Mouse (Mus musculus) stomach, embryonic 15.5 days (tissue): ENCODE measurements around the gene Kmt5a. TPM values are rescaled to one million over a fixed set of nuclear protein-coding genes. Genes with fewer than 3 reads are reported as not detected.

Experiments
- ATAC-seq: fragments of 200-750 bp; cut with Nextera tagmentation; 2 replicates; pipeline ENCODE4 v1.8.0; 2017; ENCODE audit warnings: low read depth, moderate number of reproducible peaks, moderate TSS enrichment; ENCODE audit not compliant: insufficient read depth, low FRiP score
- H3K27ac ChIP-seq: fragments of 300-500 bp; sonication (generic); 2 replicates; pipeline ENCODE4 v1.5.1; 2015; ENCODE audit warnings: mild to moderate bottlenecking, inconsistent platforms
- H3K27me3 ChIP-seq: fragments of 300-500 bp; sonication (generic); replicated peaks from 2 replicates; pipeline ENCODE4 v1.6.1; 2015; ENCODE audit warnings: inconsistent platforms
- H3K36me3 ChIP-seq: fragments of 300-500 bp; sonication (generic); 2 replicates; pipeline ENCODE4 v1.6.1; 2015; ENCODE audit warnings: inconsistent platforms
- H3K4me1 ChIP-seq: fragments of 300-500 bp; sonication (generic); 2 replicates; pipeline ENCODE4 v1.6.1; 2015; ENCODE audit warnings: inconsistent platforms
- H3K4me2 ChIP-seq: fragments of 300-500 bp; sonication (generic); 2 replicates; pipeline ENCODE4 v1.6.1; 2015; ENCODE audit warnings: mild to moderate bottlenecking, inconsistent platforms
- H3K4me3 ChIP-seq: fragments of 300-500 bp; sonication (generic); replicated peaks from 2 replicates; pipeline ENCODE4 v1.5.1; 2015; ENCODE audit warnings: inconsistent platforms
- H3K9ac ChIP-seq: fragments of 300-500 bp; sonication (generic); 2 replicates; pipeline ENCODE4 v1.6.1; 2015; ENCODE audit warnings: inconsistent platforms
- H3K9me3 ChIP-seq: fragments of 300-500 bp; sonication (generic); 2 replicates; pipeline ENCODE4 v1.6.1; 2016; ENCODE audit warnings: inconsistent platforms
- WGBS: fragments of 180-500 bp; shearing (Covaris S2); methylation state at CpG from one replicate; pipeline ENCODE4 v1.1.7; 2015; 5-methylcytosine and 5-hydroxymethylcytosine counted together
- polyA plus RNA-seq: library from polyadenylated mRNA; unstranded; fragments of >200 nt; fragmentation: Nextera tagmentation; extraction: Ambion mirVana; gene quantifications from 2 replicates; pipeline ENCODE4 v1.2.1, GENCODE M21; 2015

The Kmt5a gene
- polyA plus RNA-seq, 1 experiment from 2014 or later = 92.6 TPM

DNA sequence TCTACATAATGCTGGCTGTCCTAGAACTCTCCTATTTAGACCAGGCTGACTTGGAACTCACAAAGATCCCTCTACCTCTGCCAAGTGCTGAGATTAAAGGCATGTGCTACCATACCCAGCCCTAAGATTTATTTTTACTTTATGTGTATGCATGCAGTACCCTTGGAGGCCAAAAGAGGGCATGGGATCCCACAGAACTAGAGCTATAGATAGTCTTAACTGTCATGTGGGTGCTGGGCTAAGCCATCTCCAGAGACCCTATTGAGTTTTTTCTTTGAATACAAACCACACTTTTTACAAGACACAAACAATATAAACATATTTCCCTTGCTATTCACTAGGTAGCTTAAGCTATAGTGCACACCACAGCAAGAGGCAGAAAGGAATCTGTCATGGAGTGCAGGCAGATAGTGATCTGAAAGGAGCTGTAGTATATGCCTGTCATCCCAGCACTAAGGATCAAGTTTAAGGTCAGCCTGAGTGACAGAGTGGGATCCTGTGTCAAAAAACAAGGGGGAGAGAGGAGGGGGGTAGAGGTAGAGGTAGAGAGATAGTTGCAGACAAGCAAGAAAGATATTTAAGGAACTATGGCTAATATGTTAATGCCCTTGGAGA lies 7.2 kb upstream of the Kmt5a start:
- Histone ChIP-seq H3K4me2 (no peak overlapping the region), H3K27me3 (no peaks in the 10 kb centered on the region), H3K4me3 (no peak overlapping the region), H3K36me3 (no peaks in the 10 kb centered on the region), H3K27ac (no peak overlapping the region), H3K9me3 (no peaks in the 10 kb centered on the region), H3K4me1 (no peaks in the 10 kb centered on the region), H3K9ac (no peak overlapping the region)
- ATAC-seq = peak; percentile 76; the same call in 1 of the 2 replicates

DNA sequence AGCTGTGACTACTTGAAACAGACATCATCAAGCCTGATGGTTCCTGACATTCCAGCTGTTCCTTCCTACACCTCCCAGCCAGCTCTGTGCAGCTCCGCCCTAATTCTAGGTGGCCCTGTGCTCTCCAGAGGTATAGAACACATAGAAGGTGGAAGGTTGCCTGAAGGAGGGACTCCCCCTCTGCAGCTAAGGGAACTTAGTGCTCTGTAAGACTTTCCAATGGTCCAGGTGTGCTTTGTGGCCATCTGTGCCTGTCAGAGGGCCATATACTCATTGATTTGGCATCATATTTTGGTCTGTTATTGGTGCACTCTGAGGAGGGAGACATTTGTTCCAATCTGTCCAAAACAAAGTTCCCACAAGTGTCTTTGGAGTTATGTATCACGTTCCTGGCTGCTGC lies 6.7 kb upstream of the Kmt5a start:
- no peak for ATAC-seq
- H3K27ac ChIP-seq = no peak overlapping the region
- H3K4me2 ChIP-seq = no peak overlapping the region
- 71% methylated on average over 2 of the region's 2 CpGs for WGBS
- H3K4me3 ChIP-seq = no peak overlapping the region
- no peaks in the 10 kb centered on the region for H3K9me3 ChIP-seq
- no peak overlapping the region for H3K9ac ChIP-seq
- no peaks in the 10 kb centered on the region for H3K36me3 ChIP-seq
- H3K4me1 ChIP-seq = no peaks in the 10 kb centered on the region
- H3K27me3 ChIP-seq = no peaks in the 10 kb centered on the region

DNA sequence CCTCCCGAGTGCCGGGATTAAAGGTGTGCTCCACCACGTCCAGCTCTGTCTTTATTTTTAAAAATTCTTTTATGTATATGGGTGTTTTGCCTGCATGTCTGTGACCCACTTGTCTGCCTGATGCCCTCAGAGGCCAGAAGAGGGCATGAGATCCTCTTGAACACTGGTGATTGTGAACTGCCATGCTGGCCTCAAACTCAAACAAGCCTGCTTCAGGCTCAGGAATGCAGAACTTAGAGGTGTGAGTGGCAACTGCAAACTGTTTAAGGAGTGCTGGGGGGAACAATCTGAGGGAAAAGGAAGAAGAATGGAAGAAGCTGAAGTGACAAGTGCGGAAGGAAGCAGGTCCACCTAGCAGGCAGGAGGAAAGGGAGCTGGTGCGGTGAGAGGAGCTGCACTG lies 1.5 kb upstream of the Kmt5a start:
- Histone ChIP-seq H3K27ac (no peak overlapping the region), H3K9ac (no peak overlapping the region), H3K36me3 (no peaks in the 10 kb centered on the region), H3K9me3 (no peaks in the 10 kb centered on the region), H3K4me1 (peaks cover 3% of the 10 kb centered on the region; the same call in 1 of the 2 replicates), H3K27me3 (no peaks in the 10 kb centered on the region), H3K4me2 (no peak overlapping the region), H3K4me3 (no peak overlapping the region)
- ATAC-seq = no peak
- WGBS = 88% methylated on average over 5 of the region's 5 CpGs

DNA sequence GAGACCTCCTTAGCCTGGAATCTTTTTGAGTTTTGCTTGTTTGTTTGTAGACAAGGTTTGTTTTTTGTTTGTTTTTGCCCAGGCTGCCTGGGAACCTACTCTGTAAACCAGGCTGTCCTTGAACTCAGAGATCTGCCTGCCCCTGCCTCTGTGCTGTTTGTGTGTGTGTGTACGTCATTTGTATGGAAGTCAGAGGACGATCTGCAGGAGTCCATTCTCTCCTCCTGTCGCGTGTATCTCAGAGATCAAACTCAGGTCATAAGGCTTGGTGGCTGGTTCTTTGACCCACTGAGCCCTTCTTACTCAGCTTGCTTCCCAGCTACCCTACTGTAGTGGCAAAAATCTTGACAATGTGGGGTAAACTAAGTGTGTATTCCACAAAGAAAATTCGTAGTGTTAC lies 984 bp upstream of the Kmt5a start:
- no peak for ATAC-seq
- WGBS = 60% methylated on average over 5 of the region's 5 CpGs
- no peaks in the 10 kb centered on the region for H3K9me3 ChIP-seq
- peak overlapping the region; percentile 92; the same call in 1 of the 2 replicates for H3K27ac ChIP-seq
- H3K27me3 ChIP-seq = no peaks in the 10 kb centered on the region
- H3K4me1 ChIP-seq = peaks cover 3% of the 10 kb centered on the region; the same call in 1 of the 2 replicates
- no peaks in the 10 kb centered on the region for H3K36me3 ChIP-seq
- peak overlapping the region; percentile 98 for H3K4me2 ChIP-seq
- H3K4me3 ChIP-seq = peak overlapping the region; percentile 86
- H3K9ac ChIP-seq = no peak overlapping the region

DNA sequence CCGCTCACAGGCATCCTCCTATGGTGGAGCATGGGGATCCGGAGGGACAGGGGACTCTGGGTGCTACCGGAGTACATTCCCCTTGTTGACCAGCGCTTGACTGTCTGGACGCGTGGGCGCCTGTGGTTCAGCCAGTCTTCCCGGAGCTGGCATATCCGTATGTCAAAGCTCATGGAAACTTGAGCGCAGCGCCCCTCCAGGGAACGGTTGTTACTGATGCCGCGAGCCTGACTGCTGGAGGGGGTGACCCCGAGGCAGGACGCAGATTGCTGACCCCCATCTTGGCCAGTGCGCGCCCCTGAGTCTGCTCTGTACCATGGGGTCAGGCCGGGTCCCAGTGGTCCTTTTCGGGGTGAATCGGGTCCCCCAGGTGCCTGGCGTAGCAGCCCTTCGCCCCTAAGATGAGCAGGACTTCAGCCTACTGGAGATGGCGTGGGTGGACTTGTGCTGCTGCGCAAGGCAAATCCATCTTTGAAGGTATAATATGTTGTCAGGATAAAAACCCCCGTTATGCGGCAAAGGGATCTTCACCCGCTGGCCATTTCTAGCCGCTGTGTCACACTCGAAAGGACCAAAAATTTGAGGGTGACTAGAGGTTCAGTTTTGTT lies 468 bp downstream of the Kmt5a start:
- Histone ChIP-seq H3K9me3 (no peaks in the 10 kb centered on the region), H3K27me3 (no peaks in the 10 kb centered on the region), H3K4me2 (peak overlapping the region; percentile 98), H3K27ac (peak overlapping the region; percentile 92), H3K4me1 (peaks cover 6% of the 10 kb centered on the region; the same call in 1 of the 2 replicates), H3K4me3 (peak overlapping the region; percentile 86), H3K36me3 (no peaks in the 10 kb centered on the region), H3K9ac (peak overlapping the region; percentile 85)
- WGBS = under 1% methylated on average over 30 of the region's 30 CpGs
- peak; percentile 59 for ATAC-seq

DNA sequence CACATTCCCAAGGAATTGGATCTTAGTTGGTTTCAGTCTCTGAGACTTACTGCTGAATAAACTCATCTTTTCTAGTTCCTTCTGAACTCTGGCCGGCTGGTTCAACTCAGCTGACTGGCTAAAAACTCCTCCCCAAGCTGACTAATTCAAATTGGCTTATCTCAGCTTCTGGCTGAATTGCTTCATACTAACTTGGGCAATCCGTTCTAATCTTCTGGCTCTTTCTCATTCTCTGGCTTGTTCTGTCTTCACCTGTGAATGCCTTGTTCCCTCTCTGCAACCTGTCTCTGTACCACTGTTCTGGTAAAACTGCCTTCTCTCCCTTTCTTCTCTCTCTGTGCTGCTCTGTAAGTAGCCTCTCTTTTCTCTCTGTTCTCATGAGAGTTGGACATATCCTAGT lies 2.9 kb downstream of the Kmt5a start:
- ATAC-seq = no peak
- whole genome bisulfite sequencing = 83% methylated on average over 2 of the region's 2 CpGs

DNA sequence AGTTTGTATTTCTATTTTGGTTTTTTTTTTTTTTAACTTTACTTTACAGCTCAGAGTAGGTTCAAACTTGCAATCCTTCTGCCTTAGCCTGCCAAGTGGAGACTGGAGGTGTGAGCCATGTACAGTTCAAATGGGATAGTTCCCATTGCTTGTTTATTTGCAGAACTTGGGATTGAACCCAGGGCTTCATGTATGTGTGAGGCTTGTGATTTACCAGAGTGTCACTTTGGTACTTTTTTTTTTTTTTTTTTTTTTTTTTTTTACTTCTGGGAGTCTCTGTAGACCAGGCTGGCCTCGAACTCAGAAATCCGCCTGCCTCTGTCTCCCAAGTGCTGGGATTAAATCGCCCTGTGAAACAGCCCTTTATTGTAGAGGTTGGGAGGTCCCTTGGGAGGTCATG lies 4.5 kb downstream of the Kmt5a start:
- no peak for ATAC-seq
- H3K9ac ChIP-seq = no peak overlapping the region
- peaks cover 30% of the 10 kb centered on the region for H3K4me1 ChIP-seq
- peak overlapping the region; percentile 64 for H3K4me2 ChIP-seq
- H3K27ac ChIP-seq = peak overlapping the region; percentile 77; the same call in 1 of the 2 replicates
- peaks cover 13% of the 10 kb centered on the region for H3K36me3 ChIP-seq
- 73% methylated on average over 3 of the region's 3 CpGs for WGBS
- H3K4me3 ChIP-seq = peak overlapping the region; percentile 83; the same call in 1 of the 2 replicates
- H3K27me3 ChIP-seq = no peaks in the 10 kb centered on the region
- no peaks in the 10 kb centered on the region for H3K9me3 ChIP-seq

More for the DNA sequence above, 2.9 kb downstream of the Kmt5a start:
- Histone ChIP-seq H3K36me3 (0 out of 2 replicates have a peak, but pooled peaks cover 3% of the 10 kb centered on the region), H3K4me1 (peaks cover 20% of the 10 kb centered on the region; the same call in 1 of the 2 replicates), H3K9ac (no peak overlapping the region), H3K27me3 (no peaks in the 10 kb centered on the region), H3K9me3 (no peaks in the 10 kb centered on the region), H3K4me2 (no peak overlapping the region), H3K27ac (no peak overlapping the region), H3K4me3 (no peak overlapping the region)

DNA sequence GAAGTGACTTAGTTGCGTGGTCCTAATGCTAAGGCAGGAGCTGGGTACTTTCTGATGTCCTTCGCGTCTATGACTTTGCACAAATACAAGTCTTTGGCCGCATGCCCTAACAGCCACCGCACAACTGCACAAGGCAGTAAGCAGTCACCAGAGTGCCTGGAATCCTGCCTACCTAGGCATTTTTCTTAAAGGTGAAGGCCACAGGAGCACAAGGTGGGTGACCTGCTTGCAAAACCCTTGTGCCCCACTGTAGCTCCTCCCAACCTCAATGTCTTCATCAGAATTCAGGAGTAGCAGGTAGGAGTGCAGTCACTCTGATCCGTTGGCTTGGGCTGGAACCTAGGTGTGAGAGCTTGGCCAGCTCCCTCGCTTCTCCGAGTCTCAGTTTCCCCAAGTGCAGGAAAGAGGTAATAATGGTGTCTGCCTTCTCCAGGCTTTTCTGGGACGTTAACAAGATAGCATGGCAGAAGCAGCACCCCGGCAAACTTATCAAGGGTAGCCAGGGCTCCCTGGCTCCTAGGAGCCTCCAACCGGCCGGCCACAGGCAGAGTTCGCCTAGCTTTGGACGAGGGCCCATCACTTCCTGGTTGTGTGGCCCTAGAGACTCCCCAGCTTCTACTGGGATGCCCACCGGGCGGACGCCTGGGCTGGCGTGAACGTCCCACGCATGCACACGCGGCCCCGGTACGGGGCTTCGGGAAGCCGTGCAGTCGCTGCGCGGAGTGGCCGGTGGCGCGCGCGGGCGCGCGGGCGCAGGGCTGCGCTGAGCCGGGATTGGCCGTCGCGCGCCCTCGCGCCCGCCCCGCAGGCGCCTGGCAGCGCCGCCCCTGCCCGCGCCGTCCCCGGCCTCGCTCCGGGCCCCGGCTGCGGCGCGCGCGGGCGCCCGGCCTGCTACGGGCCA lies 5.2 kb downstream of the Kmt5a start:
- H3K36me3 ChIP-seq = peaks cover 13% of the 10 kb centered on the region
- WGBS = 8% methylated on average over 32 of the region's 66 CpGs
- peak overlapping the region; percentile 80 for H3K9ac ChIP-seq
- no peaks in the 10 kb centered on the region for H3K9me3 ChIP-seq
- H3K4me3 ChIP-seq = peak overlapping the region; percentile 83
- peak overlapping the region; percentile 93 for H3K27ac ChIP-seq
- H3K4me1 ChIP-seq = peaks cover 34% of the 10 kb centered on the region
- H3K27me3 ChIP-seq = no peaks in the 10 kb centered on the region
- H3K4me2 ChIP-seq = peak overlapping the region; percentile 64
- peak; percentile 80 for ATAC-seq

DNA sequence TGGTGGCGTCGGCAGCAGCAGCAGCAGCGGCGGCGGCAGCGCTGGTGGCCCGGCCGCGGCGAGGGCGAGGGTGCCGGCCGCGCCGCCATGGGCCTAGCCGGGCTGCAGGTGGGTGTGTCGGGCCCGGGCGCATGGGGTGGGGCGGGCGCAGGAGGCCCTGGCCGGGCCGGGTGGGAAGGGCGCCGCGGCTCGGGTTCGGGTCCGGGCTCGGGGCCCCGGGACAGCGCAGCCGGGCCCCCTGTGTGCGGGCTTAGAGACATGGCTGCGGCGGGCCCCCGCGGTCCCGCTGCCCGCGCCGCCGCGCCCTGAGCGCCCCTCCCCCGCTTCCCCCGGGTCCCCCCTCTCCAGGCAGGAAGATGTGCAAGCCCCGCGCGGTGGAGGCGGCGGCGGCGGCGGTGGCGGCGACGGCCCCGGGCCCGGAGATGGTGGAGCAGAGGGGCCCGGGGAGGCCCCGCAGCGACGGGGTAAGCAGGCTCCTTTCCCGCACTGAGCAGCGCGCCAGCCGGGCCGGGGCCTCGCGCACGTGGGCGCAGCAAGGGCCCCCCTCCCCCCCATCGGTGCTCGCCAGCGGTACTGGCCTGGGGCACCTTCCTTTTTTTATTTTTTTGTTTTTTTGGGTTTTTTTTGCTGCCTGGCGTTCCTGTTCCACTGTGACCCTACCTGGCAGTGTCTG lies 6.0 kb downstream of the Kmt5a start:
- under 1% methylated on average over 55 of the region's 77 CpGs for WGBS
- H3K4me3 ChIP-seq = peak overlapping the region; percentile 83
- peaks cover 39% of the 10 kb centered on the region for H3K4me1 ChIP-seq
- H3K27me3 ChIP-seq = no peaks in the 10 kb centered on the region
- peak; percentile 24; the same call in 1 of the 2 replicates for ATAC-seq
- peak overlapping the region; percentile 64 for H3K4me2 ChIP-seq
- peaks cover 18% of the 10 kb centered on the region for H3K36me3 ChIP-seq
- H3K27ac ChIP-seq = peak overlapping the region; percentile 93
- H3K9ac ChIP-seq = peak overlapping the region; percentile 80
- no peaks in the 10 kb centered on the region for H3K9me3 ChIP-seq

DNA sequence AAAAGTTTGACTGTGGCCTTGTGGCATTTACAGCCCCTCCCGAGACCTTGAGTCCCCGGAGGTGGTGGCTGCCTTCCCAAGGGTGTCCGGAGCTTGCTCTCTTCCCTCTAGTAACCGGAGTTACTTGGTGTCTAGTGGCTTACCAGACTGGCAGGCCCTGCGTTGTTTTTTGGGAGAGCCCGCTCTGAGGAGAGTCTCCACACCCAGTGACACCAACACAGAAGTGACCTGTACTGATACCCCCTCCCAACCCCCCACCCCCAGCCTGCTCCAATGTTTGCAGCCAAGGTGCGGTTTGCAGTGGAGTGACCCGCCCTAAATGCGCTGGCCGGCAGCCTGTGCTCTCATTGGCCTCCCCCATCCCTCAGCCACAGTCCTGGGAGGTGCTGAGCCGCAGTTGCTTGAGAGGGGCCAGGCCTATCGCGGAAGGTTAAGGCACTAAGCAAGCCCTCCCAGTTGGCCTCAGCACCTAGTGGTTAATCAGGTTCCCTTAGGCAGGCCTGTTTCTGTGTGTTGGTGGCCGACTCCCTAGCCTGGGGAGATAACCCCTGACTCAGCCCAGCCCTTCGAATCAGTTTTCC lies 6.7 kb downstream of the Kmt5a start:
- Histone ChIP-seq H3K36me3 (peaks cover 20% of the 10 kb centered on the region), H3K4me3 (peak overlapping the region; percentile 83), H3K9me3 (no peaks in the 10 kb centered on the region), H3K27ac (peak overlapping the region; percentile 93), H3K9ac (peak overlapping the region; percentile 80; the same call in 1 of the 2 replicates), H3K27me3 (no peaks in the 10 kb centered on the region), H3K4me2 (peak overlapping the region; percentile 64), H3K4me1 (peaks cover 39% of the 10 kb centered on the region)
- peak; percentile 81 for ATAC-seq
- WGBS = 3% methylated on average over 15 of the region's 15 CpGs

DNA sequence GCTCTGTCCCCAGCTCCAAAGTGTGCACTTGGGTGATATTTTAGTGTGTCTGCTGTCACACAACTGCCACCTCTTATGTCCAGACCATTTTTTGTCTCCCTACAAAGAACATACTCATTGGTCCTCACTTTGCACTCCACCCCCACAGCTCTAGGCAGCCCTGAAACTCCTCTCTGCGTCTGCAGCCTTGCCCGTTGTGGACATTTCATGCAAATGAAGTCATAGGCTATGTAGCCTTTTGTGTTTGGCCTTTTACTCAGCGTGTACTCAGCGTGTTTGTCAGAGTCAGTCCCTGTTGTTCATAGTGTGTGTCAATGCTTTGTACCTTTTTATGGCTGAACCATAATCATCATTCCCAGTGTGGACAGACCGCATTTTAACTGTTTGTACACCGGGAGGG lies 9.8 kb downstream of the Kmt5a start:
- Histone ChIP-seq H3K4me1 (peaks cover 55% of the 10 kb centered on the region), H3K27me3 (no peaks in the 10 kb centered on the region), H3K4me3 (no peak overlapping the region), H3K27ac (peak overlapping the region; percentile 81), H3K9ac (no peak overlapping the region), H3K4me2 (peak overlapping the region; percentile 28), H3K36me3 (peaks cover 46% of the 10 kb centered on the region), H3K9me3 (no peaks in the 10 kb centered on the region)
- ATAC-seq = no peak
- WGBS = 60% methylated on average over 6 of the region's 6 CpGs
